Mouse (Mus musculus) cerebellum, adult 11 months (tissue): ENCODE measurements around the gene Zbtb22.
A peak's percentile ranks its signal among the peaks of the same experiment; 100 is the strongest.

Source experiments
- DNase-seq: peaks from one replicate; pipeline ENCODE4 v3.0.0; 2022

Zbtb22 gene

DNA sequence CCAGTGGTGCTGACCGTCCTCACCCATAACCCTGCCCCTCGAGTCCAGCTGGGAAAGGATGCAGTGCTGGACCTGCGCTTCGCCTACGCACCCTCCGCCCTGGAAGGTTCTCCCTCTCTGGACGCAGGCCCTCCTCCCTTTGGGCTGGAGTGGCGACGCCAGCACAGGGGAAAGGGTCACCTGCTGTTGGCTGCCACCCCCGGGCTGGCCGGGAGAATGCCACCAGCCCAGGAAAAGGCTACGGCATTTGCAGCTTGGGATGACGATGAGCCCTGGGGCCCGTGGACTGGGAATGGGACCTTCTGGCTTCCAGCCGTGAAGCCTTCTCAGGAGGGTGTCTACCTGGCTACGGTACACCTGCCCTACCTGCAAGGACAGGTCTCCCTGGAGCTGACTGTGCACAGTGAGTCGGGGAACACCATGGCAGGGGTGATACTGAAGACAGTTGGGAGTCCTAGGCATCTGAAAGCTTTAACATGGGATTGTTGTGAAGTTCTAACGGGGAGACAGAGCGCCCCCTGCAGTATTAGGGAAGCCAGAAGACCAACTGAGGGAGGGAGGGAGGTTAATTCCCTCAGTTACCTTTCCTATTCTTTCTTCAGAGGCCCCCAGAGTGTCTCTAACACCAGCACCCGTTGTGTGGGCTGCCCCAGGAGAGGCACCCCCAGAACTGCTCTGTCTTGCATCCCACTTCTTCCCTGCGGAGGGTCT lies 9.9 kb downstream of the Zbtb22 start:
- no peak for DNase-seq

DNA sequence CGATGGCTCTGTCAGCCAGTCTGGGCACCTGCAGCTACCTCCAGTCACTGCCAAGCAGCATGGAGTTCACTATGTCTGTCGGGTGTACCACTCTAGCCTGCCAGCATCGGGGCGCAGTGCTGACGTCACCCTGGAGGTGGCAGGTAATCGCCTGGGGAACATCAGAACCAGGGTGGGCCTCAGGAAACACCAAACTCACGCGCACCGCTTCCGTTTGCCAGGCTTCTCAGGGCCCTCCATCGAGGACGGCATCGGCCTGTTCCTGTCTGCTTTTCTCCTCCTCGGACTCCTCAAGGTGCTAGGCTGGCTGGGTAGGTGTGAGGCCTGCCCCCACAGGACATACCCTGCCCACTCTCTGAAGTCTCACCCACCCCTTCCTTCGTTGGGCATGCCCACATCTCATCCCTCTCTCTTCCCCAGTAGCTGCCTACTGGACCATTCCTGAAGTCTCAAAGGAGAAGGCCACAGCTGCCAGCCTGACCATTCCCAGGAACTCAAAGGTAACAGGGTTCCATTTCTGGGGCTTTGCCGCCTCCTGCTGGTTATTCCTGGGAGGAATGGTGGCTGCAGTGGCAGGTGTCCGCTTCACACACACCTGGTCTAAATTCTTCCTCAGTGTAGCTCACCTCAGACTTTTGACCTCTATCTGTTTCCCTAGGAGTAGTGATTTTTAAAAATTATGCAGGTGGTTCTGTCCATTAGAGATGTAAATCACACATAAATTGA lies 10.7 kb downstream of the Zbtb22 start:
- DNase-seq: no peak

DNA sequence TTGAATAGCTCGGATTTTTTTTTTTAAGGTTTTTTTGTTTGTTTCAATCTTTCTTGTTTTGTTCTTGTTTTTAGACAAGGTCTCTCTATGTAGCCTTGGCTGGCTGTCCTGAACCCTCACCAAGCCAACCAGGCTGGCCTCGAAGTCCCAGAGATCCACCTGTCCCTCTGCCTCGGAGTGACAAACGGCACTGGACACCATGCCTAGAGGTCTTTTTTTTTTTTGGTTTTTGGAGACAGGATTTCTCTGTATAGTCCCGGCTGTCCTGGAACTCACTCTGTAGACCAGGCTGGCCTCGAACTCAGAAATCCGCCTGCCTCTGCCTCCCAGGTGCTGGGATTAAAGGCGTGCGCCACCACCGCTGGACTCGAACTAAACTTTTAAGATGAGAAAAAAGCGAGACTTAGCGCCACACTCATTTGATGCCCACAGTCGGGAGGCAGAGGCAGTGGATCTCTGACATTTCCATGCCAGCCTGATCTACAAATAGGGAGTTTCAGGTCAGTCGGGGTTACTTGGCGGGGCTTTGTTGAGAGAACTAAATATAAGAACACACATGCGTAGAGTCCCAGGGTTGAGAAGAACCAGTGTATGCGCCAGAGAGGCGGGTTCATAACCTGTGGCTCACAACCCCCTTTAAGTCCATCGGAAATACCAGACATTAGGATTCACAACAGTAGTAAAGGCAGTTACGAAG lies 12.7 kb downstream of the Zbtb22 start:
- no peak for DNase-seq

DNA sequence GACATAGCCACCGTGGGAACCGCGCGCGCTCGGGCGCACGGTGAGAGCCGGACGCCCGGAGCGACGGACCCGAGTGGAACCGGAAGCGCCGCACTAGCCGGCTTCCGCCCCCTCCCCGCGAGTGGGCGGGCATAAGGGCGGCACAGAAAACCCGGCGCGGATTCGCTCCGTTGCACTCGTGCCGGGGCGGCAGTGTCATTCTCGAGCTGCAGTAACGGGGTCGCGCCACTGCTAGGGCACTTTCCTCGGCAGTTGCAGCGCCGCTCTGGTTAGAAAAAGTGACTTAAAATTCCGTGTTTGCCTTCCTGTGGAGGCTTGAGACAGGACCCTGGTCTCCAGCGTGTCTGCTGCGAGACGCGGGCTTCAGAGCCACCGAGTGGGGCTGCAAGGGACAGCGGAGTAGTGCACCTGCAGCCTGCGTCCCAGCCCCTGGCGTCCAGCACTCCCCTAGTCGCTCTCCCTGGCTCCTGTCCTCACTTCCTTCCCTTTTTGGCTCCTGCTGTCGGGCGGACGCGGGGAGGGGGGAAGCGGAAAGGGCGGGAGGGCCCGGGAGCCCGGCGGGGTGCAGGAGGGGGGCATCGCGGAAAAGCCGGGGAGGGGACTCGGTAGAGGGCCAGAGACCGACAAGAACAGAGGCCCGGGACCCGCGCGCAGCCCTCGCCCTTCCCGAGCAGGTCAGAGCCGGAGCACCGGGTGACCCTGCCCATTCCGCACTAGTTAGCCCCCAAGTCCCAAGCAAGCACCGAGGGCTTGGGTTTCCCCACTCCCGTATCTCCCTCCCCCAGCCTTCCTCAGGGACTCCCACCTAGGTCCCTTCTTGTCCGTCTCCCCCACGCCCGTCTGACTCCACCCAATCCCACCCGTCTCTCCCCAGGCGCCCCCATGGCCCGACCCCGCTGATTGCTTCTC lies 13.9 kb downstream of the Zbtb22 start, which contains the start of gene Rgl2:
Gene Rgl2, plus strand, starts transcription at position 173 of the 909 bp plus-strand sequence.
- DNase-seq: peak; percentile 93

DNA sequence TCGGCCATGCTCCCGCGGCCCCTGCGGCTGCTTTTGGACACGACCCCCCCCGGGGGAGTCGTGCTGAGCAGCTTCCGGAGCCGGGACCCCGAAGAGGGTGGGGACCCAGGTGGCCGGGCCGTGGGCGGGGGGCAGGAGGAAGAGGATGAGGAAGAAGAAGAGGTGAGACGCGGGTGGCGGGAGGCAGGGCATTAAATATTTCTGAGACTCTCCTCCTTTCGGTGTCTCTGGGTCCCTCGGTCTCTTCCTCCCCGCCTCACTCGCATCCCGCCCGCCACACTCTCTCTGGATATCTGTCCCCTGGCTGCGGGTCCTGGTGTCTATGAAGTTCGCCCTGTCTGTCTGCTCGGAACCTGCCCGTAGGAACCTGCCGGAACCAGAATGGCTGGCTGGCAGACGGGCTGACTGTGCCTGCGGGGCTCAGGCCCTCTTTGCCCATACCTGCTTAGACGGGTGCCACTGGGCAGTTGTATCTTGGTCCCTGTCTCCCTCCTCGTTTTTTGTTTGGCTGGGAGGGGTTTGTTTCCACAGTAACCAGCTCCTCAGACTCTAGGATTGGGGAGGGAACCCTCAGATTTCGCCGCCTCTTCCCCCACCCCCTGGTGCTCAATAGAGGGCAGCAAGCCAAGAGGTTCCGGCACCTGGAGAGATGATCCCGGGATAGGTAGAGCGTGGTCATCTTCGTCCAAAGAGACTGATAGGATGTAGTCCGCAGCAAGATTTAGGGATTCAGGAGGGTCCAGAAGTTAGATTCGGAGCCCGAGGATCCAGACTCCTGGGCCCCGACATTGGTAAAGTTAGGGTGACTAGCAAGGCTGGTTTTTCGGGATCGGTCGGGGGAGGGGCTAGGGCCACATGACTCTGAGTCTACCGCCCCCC lies 14.8 kb downstream of the Zbtb22 start:
- peak; percentile 65 for DNase-seq

DNA sequence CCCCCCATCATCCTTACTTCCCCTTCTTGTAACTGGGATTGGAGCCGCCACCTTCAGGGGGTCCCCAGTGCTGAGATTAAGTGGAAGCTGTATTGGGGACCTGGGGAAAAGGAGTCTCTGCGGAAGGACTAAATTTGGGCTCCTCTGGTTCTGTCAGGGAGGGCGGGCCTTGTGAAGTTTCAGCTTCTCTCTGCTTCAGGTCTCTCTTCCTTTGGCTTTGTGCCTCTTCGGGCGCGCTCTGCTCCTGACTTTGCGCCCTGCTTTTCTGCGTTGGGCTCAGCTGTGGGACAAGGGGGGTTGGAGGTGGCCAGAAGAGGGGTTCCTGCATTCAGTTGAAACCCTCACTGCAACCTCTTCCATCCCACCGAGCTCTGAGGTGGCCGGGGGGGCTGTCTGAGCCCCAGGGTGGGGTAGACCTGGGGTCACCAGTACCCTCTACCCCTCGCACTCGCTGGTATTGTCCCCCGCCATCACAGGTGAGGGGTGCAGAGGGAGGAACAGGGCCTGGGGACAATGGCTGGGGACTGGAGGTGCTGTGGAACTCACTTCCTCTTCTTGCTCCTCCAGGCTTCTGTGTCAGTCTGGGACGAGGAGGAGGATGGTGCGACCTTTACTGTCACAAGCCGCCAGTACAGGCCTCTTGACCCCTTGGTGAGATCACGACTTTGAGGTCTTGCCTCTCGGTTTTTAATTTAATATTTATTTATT lies 15.6 kb downstream of the Zbtb22 start:
- peak; percentile 40 for DNase-seq

DNA sequence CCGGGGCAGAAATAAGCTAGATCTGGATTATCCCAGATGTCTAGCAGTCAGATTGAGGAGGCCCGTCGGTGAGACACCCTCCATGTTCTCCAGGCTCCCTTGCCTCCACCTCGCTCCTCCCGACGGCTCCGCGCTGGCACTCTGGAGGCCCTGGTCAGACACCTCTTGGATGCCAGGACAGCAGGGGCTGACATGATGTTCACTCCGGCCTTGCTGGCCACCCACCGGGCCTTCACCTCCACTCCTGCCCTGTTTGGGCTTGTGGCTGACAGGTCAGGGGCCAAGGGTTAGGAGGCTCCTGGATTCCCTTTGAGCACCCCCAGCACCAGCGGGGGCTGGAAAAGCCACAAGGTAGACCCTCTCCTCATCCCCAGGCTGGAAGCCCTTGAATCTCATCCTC lies 16.2 kb downstream of the Zbtb22 start:
- DNase-seq: no peak

DNA sequence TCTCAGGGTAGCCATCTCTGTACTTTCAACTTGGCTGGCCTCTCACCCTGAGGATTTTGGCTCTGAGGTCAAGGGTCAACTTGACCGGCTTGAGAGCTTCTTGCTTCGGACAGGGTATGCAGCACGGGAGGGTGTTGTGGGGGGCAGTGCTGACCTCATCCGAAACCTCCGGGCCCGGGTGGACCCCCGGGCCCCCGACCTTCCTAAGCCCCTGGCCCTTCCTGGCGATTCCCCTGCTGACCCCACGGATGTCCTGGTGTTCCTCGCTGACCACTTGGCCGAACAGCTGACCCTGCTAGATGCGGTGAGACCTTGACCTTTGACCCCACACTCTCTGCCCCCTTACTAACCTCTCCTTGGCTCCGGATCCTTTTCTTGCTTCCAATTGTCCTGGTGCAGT lies 16.7 kb downstream of the Zbtb22 start:
- no peak for DNase-seq

DNA sequence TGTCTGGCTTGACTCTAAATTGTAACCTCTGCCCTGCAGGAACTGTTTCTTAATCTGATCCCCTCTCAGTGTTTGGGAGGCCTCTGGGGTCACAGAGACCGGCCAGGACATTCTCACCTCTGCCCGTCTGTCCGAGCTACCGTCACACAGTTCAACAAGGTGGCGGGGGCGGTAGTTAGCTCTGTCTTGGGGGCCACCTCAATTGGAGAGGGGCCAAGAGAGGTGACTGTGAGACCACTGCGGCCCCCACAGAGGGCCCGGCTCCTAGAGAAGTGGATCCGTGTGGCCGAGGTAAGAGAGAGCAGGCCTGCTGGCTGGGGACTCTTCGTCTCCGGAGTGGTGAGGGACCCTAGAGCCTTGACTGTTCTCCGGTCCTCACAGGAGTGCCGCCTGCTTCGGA lies 17.3 kb downstream of the Zbtb22 start:
- no peak for DNase-seq

DNA sequence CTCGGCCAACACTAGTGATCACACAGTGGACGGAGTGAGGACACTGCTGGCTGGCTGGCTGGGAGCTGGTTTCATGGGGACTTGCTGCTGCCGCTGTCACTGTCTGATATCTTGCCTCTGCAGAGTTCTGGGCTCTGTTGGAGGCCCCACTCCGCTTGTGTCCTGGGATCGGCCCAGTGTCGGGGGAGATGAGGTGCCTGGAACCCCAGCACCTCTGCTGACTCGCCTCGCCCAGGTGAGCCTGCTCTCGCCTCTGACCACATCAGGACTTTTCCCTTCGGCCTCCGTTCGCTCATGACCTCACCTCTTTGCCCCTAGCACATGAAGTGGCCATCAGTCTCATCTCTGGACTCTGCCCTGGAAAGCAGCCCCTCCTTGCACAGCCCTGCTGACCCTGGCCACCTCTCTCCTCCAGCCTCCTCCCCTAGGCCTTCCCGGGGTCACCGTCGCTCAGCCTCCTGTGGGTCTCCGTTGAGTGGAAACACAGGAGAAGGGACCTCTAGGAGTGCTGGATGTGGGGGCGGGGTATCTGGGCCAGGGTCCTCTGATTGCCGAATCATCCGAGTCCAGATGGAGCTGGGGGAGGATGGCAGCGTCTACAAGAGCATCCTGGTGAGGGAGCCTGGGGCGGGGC lies 19.8 kb downstream of the Zbtb22 start:
- DNase-seq: no peak

DNA sequence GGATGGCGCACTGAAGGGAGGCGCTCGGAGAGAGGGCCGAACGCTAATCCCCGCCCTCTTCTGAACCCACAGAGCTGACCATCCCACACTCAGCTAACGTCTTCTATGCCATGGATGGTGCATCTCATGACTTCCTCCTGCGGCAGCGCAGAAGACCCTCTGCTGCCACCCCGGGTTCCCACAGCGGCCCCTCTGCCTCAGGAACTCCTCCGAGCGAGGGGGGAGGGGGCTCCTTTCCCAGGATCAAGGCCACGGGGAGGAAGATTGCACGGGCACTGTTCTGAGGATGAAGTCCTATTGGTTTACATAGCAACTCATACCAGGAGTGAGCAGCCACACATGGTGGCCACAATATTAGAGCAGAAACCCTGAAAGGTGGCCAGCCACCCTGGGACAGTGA lies 21.3 kb downstream of the Zbtb22 start:
- DNase-seq: no peak

DNA sequence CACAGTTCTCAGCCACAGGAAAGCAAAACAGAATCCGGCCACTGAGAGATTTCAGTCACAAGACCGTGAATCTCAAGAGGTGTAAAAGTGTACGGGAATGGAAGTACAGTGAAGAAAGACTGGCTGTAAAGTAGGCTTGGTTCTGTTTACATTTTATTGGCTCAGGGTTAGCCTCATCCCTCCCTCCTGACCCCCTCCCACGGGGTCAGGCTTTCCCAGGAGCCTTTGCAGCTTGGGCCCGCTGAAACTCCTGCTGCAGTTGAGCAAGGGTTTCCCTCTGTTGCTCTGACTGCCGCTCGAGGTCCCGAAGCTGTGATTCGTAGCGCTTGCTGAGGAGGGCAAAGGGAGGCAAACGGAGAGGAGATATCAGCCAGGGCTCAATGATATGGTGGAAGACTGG lies 23.1 kb downstream of the Zbtb22 start:
- DNase-seq: no peak

DNA sequence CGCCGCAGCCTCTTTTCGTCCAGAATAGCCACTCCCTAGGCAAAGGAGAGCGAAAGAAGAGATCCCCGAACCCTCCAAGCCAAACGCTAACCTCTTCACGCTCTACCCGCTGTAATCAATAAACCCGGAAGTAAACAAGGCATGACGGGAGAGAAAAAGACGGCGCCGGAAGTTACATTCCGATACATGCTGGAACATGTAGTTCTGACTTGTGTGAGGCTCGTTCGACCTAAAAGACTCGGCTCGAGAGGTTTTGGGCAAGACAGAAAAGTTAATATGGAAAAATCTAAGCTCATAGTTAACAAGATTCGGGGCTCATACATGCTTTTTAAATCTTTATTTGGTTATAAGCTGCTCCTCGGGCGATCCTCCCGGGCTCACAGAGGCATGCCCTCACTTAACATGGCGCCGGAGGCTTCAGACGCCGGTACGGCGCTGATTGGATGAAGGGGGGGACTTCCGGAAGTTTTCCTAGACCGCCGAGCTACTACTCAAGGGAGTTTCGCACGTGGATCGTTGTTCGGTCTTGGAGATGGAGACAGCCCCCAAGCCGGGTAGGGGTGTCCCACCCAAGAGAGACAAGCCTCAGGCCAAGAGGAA lies 24.6 kb downstream of the Zbtb22 start, which contains the start of the genes Pfdn6 and Wdr46:
Gene Pfdn6, minus strand, starts transcription at position 138 of the 600 bp plus-strand sequence.
Gene Wdr46, plus strand, starts transcription at position 455 of the 600 bp plus-strand sequence.
- DNase-seq: peak; percentile 76

DNA sequence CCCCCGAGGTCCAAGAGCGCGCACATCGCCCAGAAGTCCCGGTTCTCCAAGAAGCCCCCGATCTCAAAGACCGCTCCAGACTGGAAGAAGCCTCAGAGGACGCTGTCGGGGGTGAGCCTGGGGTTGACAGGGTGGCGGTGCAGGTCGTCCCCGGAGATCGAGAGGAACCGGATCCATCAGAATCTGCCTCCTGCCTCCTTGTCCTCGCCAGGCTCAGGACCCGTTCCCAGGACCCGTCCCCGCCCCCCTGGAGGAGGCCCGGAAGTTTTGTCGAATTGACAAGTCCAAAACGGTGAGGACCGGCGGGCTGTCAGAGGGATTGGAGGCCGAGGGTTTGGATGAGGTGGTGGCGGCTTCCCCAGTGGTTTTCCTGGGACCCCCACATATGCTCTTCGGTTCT lies 25.3 kb downstream of the Zbtb22 start:
- DNase-seq: no peak

DNA sequence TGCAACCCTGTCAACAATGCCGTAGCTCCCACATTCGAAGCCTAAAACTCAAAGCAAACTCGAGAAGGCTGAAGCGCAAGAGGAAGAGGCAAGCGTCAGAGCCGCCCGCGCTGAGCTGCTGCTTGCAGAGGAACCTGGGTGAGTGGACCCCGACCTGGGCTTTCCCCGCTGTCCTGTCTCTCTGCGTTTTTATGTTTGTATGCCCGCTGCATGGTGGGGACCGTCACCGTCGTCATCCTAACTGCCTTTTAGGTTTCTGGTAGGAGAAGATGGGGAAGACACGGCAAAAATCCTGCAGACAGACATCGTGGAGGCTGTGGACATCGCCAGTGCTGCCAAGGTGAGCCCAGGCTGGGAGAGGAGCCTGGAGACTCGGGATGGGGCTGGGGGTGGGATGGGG lies 25.7 kb downstream of the Zbtb22 start:
- no peak for DNase-seq

DNA sequence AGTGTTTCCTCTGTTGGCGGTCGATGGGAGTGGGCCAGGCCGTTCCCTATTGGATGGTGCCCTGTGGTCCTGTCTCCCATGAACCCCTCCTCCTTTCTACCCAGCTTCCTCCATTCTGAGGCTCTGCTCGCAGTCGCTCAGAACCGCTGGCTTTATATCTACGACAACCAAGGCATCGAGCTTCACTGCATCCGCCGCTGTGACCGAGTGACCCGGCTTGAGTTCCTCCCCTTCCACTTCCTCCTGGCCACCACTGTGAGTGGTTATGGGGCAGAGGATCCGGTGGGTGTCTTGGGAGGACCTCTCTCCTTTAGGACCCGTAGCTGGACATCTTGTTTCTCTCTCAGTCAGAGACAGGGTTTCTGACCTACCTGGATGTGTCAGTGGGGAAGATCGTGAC lies 27.8 kb downstream of the Zbtb22 start:
- no peak for DNase-seq

DNA sequence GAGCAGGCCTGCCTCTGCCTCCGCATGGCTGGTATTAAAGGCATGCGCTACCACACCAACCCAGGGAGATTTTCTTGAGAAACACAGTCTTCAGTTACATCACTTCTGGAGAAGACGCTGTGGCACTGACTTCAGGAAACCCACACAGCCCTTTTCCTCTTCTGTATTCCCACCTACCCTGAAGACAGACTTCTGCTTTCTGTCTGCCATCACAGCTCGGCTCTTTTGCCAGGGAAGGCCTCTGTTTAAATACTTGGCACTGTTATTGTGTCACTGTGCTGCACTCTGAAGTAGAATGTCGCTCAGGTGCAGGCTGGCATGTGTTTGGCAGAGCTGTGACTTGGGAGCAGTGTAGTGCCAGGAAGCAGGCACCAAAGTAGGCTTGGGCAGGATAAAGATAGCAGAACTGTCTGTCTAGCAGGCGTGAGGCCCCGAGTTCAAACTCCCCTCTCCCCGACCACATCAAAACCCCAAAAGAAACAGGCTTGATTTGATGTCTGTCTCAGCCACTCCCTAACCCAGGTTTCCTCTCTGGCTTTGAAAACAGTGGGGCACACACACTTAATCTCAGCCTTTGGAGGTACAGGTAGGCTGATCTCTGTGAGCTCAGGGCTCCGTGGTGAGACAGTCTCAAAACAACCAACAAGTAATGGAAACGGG lies 31.9 kb downstream of the Zbtb22 start:
- no peak for DNase-seq

DNA sequence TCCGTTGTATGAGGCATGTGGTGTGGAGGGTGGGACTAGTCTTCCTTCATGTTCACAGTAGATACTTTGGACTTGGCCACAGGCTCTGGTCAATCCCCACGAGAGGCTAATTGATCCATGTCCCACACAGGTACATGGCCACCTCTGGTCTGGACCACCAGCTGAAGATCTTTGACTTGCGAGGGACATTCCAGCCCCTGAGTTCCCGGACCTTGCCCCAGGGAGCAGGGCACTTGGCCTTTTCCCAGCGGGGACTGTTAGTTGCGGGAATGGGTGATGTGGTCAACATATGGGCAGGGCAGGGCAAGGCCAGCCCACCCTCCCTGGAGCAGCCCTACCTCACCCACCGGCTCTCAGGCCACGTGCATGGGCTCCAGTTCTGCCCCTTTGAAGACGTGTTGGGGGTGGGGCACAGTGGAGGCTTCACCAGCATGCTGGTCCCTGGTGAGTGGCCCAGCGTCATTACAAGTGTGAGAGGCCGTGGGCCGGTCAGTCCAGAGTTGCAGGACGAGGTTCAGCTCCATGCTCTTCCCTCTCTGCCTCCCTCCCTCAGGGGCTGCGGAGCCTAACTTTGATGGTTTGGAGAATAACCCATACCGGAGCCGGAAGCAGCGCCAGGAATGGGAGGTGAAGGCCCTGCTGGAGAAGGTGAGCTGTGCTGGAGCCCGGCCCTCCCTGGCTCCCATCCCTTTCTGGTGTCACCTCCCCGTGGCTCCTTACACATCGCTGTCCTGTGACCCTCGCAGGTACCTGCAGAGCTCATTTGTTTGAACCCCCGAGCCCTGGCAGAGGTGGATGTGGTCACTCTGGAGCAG lies 32.6 kb downstream of the Zbtb22 start:
- no peak for DNase-seq
